Mouse (Mus musculus): ENCODE data around the gene Coa3. TPM values are rescaled to one million over a fixed set of nuclear protein-coding genes. Genes with fewer than 3 reads are reported as not detected.
A peak's percentile ranks its signal among the peaks of the same experiment; 100 is the strongest.
"Not testable (repeated sequence)": the region's sequence is repeated elsewhere in the genome, so short reads cannot be mapped to it uniquely, and the experiment has no call there.

Gene Coa3
- polyA plus RNA-seq (2015; fragmentation: Nextera tagmentation; extraction: Ambion mirVana): 184 and 187 TPM in 2 replicates

GRCm38 (mm10) chr11:101278223-101279192, at the start of gene Coa3, which contains the start of gene Cntd1:
Gene Coa3, minus strand, starts transcription at chr11:101279114.
Gene Cntd1, plus strand, starts transcription at chr11:101279012.
- Histone ChIP-seq H3K9me3 (ENCODE audit: control insufficient read depth, low read length) (no peaks in the 10 kb centered on the region), H3K4me3 (ENCODE audit: low read length) (peak within 1 kb of the TSS; percentile 85), H3K36me3 (ENCODE audit: control insufficient read depth, insufficient read depth, low read length) (no peaks in the 10 kb centered on the region), H3K4me1 (replicated peaks; ENCODE audit: control insufficient read depth, insufficient read depth, low read length) (peaks cover 26% of the 10 kb centered on the region), H3K9ac (ENCODE audit: low read length) (peak within 1 kb of the TSS; percentile 86), H3K27ac (ENCODE audit: low read length) (peak within 1 kb of the TSS; percentile 72), H3K4me2 (ENCODE audit: low read depth, low read length) (peak within 1 kb of the TSS; percentile 84), H3K27me3 (ENCODE audit: control insufficient read depth, insufficient read depth, low read depth, low read length) (no peaks in the 10 kb centered on the region)
- 6% methylated on average over 45 of the region's 45 CpGs for WGBS
- peak; percentile 96 for ATAC-seq (ENCODE audit: low read depth)

- Histone ChIP-seq H3K9me3 (ENCODE audit: control insufficient read depth, low read length) (no peaks in the 10 kb centered on the region), H3K36me3 (ENCODE audit: control insufficient read depth, insufficient read depth, low read length) (peaks cover 24% of the 10 kb centered on the region), H3K4me1 (replicated peaks; ENCODE audit: control insufficient read depth, insufficient read depth, low read length) (no peaks in the 10 kb centered on the region), H3K27ac (ENCODE audit: low read length) (no peak overlapping the region), H3K9ac (ENCODE audit: low read length) (no peak overlapping the region), H3K4me2 (ENCODE audit: low read depth, low read length) (no peak overlapping the region), H3K4me3 (ENCODE audit: low read length) (no peak overlapping the region), H3K27me3 (ENCODE audit: control insufficient read depth, insufficient read depth, low read depth, low read length) (no peaks in the 10 kb centered on the region)
- ATAC-seq (ENCODE audit: low read depth): no peak
- 38% methylated on average over 3 of the region's 3 CpGs for WGBS
Measured at GRCm38 (mm10) chr11:101327311-101327710, 48.4 kb upstream of the Coa3 start.

- Histone ChIP-seq H3K36me3 (ENCODE audit: control insufficient read depth, insufficient read depth, low read length) (peaks cover 34% of the 10 kb centered on the region), H3K27me3 (ENCODE audit: control insufficient read depth, insufficient read depth, low read depth, low read length) (no peaks in the 10 kb centered on the region), H3K9ac (ENCODE audit: low read length) (no peak overlapping the region), H3K4me2 (ENCODE audit: low read depth, low read length) (no peak overlapping the region), H3K4me3 (ENCODE audit: low read length) (no peak overlapping the region), H3K4me1 (replicated peaks; ENCODE audit: control insufficient read depth, insufficient read depth, low read length) (no peaks in the 10 kb centered on the region), H3K9me3 (ENCODE audit: control insufficient read depth, low read length) (no peaks in the 10 kb centered on the region), H3K27ac (ENCODE audit: low read length) (no peak overlapping the region)
- no peak for ATAC-seq (ENCODE audit: low read depth)
- WGBS: 82% methylated on average over 11 of the region's 11 CpGs
Measured at GRCm38 (mm10) chr11:101326147-101326546, 47.2 kb upstream of the Coa3 start.

- not testable (repeated sequence) for H3K27ac ChIP-seq (ENCODE audit: low read length); H3K9ac ChIP-seq (ENCODE audit: low read length); H3K27me3 ChIP-seq (ENCODE audit: control insufficient read depth, insufficient read depth, low read depth, low read length); H3K9me3 ChIP-seq (ENCODE audit: control insufficient read depth, low read length); H3K4me2 ChIP-seq (ENCODE audit: low read depth, low read length); H3K4me1 ChIP-seq (replicated peaks; ENCODE audit: control insufficient read depth, insufficient read depth, low read length); H3K4me3 ChIP-seq (ENCODE audit: low read length)
- peaks cover 42% of the 10 kb centered on the region for H3K36me3 ChIP-seq (ENCODE audit: control insufficient read depth, insufficient read depth, low read length)
- WGBS: 91% methylated on average over 11 of the region's 11 CpGs
- ATAC-seq (ENCODE audit: low read depth): 0 out of 2 replicates have a peak, but pooled peaks have one; percentile 4
Measured at GRCm38 (mm10) chr11:101325201-101325600, 46.3 kb upstream of the Coa3 start.

- Histone ChIP-seq H3K27ac (ENCODE audit: low read length) (no peak within 1 kb of the TSS), H3K9me3 (ENCODE audit: control insufficient read depth, low read length) (no peaks in the 10 kb centered on the region), H3K4me1 (replicated peaks; ENCODE audit: control insufficient read depth, insufficient read depth, low read length) (no peaks in the 10 kb centered on the region), H3K36me3 (ENCODE audit: control insufficient read depth, insufficient read depth, low read length) (peaks cover 46% of the 10 kb centered on the region), H3K4me2 (ENCODE audit: low read depth, low read length) (no peak within 1 kb of the TSS), H3K27me3 (ENCODE audit: control insufficient read depth, insufficient read depth, low read depth, low read length) (no peaks in the 10 kb centered on the region), H3K9ac (ENCODE audit: low read length) (no peak within 1 kb of the TSS), H3K4me3 (ENCODE audit: low read length) (no peak within 1 kb of the TSS)
- ATAC-seq (ENCODE audit: low read depth): no peak
- 79% methylated on average over 5 of the region's 5 CpGs for WGBS
Measured at GRCm38 (mm10) chr11:101324763-101325162, 45.8 kb upstream of the Coa3 start, which contains the start of gene Aoc2. Gene Aoc2, plus strand, starts transcription at chr11:101325063.

GRCm38 (mm10) chr11:101323609-101324008, 44.7 kb upstream of the Coa3 start:
- H3K9me3 ChIP-seq (ENCODE audit: control insufficient read depth, low read length): no peaks in the 10 kb centered on the region
- peaks cover 58% of the 10 kb centered on the region for H3K36me3 ChIP-seq (ENCODE audit: control insufficient read depth, insufficient read depth, low read length)
- peak; percentile 69 for ATAC-seq (ENCODE audit: low read depth)
- H3K4me3 ChIP-seq (ENCODE audit: low read length): no peak overlapping the region
- 8% methylated on average over 4 of the region's 4 CpGs for WGBS
- no peak overlapping the region for H3K27ac ChIP-seq (ENCODE audit: low read length)
- no peak overlapping the region for H3K4me2 ChIP-seq (ENCODE audit: low read depth, low read length)
- H3K27me3 ChIP-seq (ENCODE audit: control insufficient read depth, insufficient read depth, low read depth, low read length): no peaks in the 10 kb centered on the region
- H3K9ac ChIP-seq (ENCODE audit: low read length): no peak overlapping the region
- H3K4me1 ChIP-seq (replicated peaks; ENCODE audit: control insufficient read depth, insufficient read depth, low read length): no peaks in the 10 kb centered on the region

GRCm38 (mm10) chr11:101316501-101316917, 37.6 kb upstream of the Coa3 start:
- peak overlapping the region; percentile 26 for H3K27ac ChIP-seq (ENCODE audit: low read length)
- H3K4me1 ChIP-seq (replicated peaks; ENCODE audit: control insufficient read depth, insufficient read depth, low read length): peaks cover 11% of the 10 kb centered on the region
- H3K4me3 ChIP-seq (ENCODE audit: low read length): peak overlapping the region; percentile 72
- peak overlapping the region; percentile 86 for H3K9ac ChIP-seq (ENCODE audit: low read length)
- H3K4me2 ChIP-seq (ENCODE audit: low read depth, low read length): peak overlapping the region; percentile 82
- WGBS: 0% methylated on average over 17 of the region's 17 CpGs
- no peaks in the 10 kb centered on the region for H3K9me3 ChIP-seq (ENCODE audit: control insufficient read depth, low read length)
- peak; percentile 56 for ATAC-seq (ENCODE audit: low read depth)
- H3K36me3 ChIP-seq (ENCODE audit: control insufficient read depth, insufficient read depth, low read length): peaks cover 28% of the 10 kb centered on the region
- no peaks in the 10 kb centered on the region for H3K27me3 ChIP-seq (ENCODE audit: control insufficient read depth, insufficient read depth, low read depth, low read length)

GRCm38 (mm10) chr11:101315665-101316500, 37.0 kb upstream of the Coa3 start, which contains the start of gene Psme3:
Gene Psme3, plus strand, starts transcription at chr11:101316213.
- Histone ChIP-seq H3K4me2 (ENCODE audit: low read depth, low read length) (peak within 1 kb of the TSS; percentile 82), H3K9me3 (ENCODE audit: control insufficient read depth, low read length) (no peaks in the 10 kb centered on the region), H3K4me3 (ENCODE audit: low read length) (peak within 1 kb of the TSS; percentile 72), H3K9ac (ENCODE audit: low read length) (peak within 1 kb of the TSS; percentile 86), H3K27ac (ENCODE audit: low read length) (peak within 1 kb of the TSS; percentile 51), H3K27me3 (ENCODE audit: control insufficient read depth, insufficient read depth, low read depth, low read length) (no peaks in the 10 kb centered on the region), H3K4me1 (replicated peaks; ENCODE audit: control insufficient read depth, insufficient read depth, low read length) (peaks cover 11% of the 10 kb centered on the region), H3K36me3 (ENCODE audit: control insufficient read depth, insufficient read depth, low read length) (peaks cover 23% of the 10 kb centered on the region)
- peak; percentile 93 for ATAC-seq (ENCODE audit: low read depth)
- under 1% methylated on average over 55 of the region's 62 CpGs for WGBS

All from lung, embryonic 16.5 days (tissue).